ENCODE assay signal across 8 mouse cellular contexts in genomic region chr11:106007821-106008220, GRCm38 (mm10). TPM values are rescaled to one million over a fixed set of nuclear protein-coding genes. Genes with fewer than 3 reads are reported as not detected.
DNase-seq lines count a peak whose midpoint lies in the region; ATAC-seq lines count a peak whose summit lies in the region.

Gene Kcnh6 (plus strand): TSS chr11:106008124.

- peaks cover 4% of the 10 kb centered on the region; the same call in 1 of the 2 replicates for H3K4me1 ChIP-seq in embryonic facial prominence, embryonic 12.5 days
- H3K4me1 ChIP-seq in heart, embryonic 16.5 days (ENCODE audit: control insufficient read depth, insufficient read depth, low read length) = peaks cover 3% of the 10 kb centered on the region
- H3K4me1 ChIP-seq in megakaryocyte, embryonic 14.5 days = peaks cover 7% of the 10 kb centered on the region

- no peak for ATAC-seq in embryonic facial prominence, embryonic 12.5 days (ENCODE audit: insufficient number of reproducible peaks, insufficient read depth, low FRiP score, low TSS enrichment)
- ATAC-seq in heart, embryonic 16.5 days (replicated peaks; ENCODE audit: extremely low read depth, insufficient read depth, low FRiP score) = no peak; the same call in 1 of the 2 replicates
- ATAC-seq in cerebellum, adult (ENCODE audit: insufficient number of reproducible peaks, low FRiP score, low TSS enrichment) = no peak

- H3K36me3 ChIP-seq in embryonic facial prominence, embryonic 12.5 days = no peaks in the 10 kb centered on the region
- H3K36me3 ChIP-seq in heart, embryonic 16.5 days (ENCODE audit: control insufficient read depth, insufficient read depth) = no peaks in the 10 kb centered on the region
- no peaks in the 10 kb centered on the region for H3K36me3 ChIP-seq in megakaryocyte, embryonic 14.5 days (replicated peaks; ENCODE audit: low read length)

- no peaks in the 10 kb centered on the region for H3K9me3 ChIP-seq in embryonic facial prominence, embryonic 12.5 days
- H3K9me3 ChIP-seq in heart, embryonic 16.5 days (replicated peaks; ENCODE audit: control insufficient read depth, low read length) = no peaks in the 10 kb centered on the region
- H3K9me3 ChIP-seq in megakaryocyte, embryonic 14.5 days = no peaks in the 10 kb centered on the region

- H3K27ac ChIP-seq in embryonic facial prominence, embryonic 12.5 days = no peak within 1 kb of the TSS
- no peak within 1 kb of the TSS for H3K27ac ChIP-seq in heart, embryonic 16.5 days (ENCODE audit: low read length)

- peaks cover 14% of the 10 kb centered on the region for H3K27me3 ChIP-seq in embryonic facial prominence, embryonic 12.5 days
- peaks cover 20% of the 10 kb centered on the region for H3K27me3 ChIP-seq in heart, embryonic 16.5 days (ENCODE audit: control insufficient read depth, insufficient read depth, low read length)
- H3K27me3 ChIP-seq in megakaryocyte, embryonic 14.5 days (replicated peaks) = peaks cover 81% of the 10 kb centered on the region

- H3K4me2 ChIP-seq in embryonic facial prominence, embryonic 12.5 days (replicated peaks) = peak within 1 kb of the TSS; percentile 67
- H3K4me2 ChIP-seq in heart, embryonic 16.5 days (ENCODE audit: low read depth, low read length) = peak within 1 kb of the TSS; percentile 70

- DNase-seq in T-cell, adult 2 months (ENCODE audit: low spot score) = peak; percentile 41
- peak; percentile 83 for DNase-seq in kidney, postnatal 14 days
- DNase-seq in spleen, adult 18-20 months = peak; percentile 28 to 49
- DNase-seq in cerebellum, adult 8-10 months = no peak

- H3K4me3 ChIP-seq in embryonic facial prominence, embryonic 12.5 days = peak within 1 kb of the TSS; percentile 27; the same call in 1 of the 2 replicates
- H3K4me3 ChIP-seq in heart, embryonic 16.5 days (ENCODE audit: low read length) = peak within 1 kb of the TSS; percentile 35
- H3K4me3 ChIP-seq in megakaryocyte, embryonic 14.5 days (replicated peaks) = peak within 1 kb of the TSS; percentile 79

- no peak within 1 kb of the TSS for H3K9ac ChIP-seq in embryonic facial prominence, embryonic 12.5 days
- no peak within 1 kb of the TSS for H3K9ac ChIP-seq in heart, embryonic 16.5 days (ENCODE audit: low read length)

- WGBS in embryonic facial prominence, embryonic 12.5 days = 2% methylated on average over 20 of the region's 25 CpGs
- under 1% methylated on average over 25 of the region's 25 CpGs for WGBS in heart, embryonic 16.5 days

RNA-seq across cellular contexts. Expression of gene Kcnh6, which starts in this region (rescaled TPM):
- polyA plus RNA-seq in embryonic facial prominence, embryonic 12.5 days (2016; fragmentation: Nextera tagmentation; extraction: Ambion mirVana) = 1.3 and 3.4 TPM in 2 replicates
- 0.35 and 0.46 TPM in 2 replicates for polyA plus RNA-seq in heart, embryonic 16.5 days (2015; fragmentation: Nextera tagmentation; extraction: Ambion mirVana)
- not detected in 2 replicates for polyA plus RNA-seq in megakaryocyte, embryonic 14.5 days (2012; ENCODE audit: insufficient read depth, low replicate concordance)

Comparison
In these comparisons a context has a peak if more than half of its experiments do, and no peak if none do; other contexts are left out.
1. H3K4me3 ChIP-seq: peak in every context shown above with its lines; median percentile 79 in megakaryocyte, embryonic 14.5 days; 35 in heart, embryonic 16.5 days; 27 in embryonic facial prominence, embryonic 12.5 days.